Mouse (Mus musculus): ENCODE data around the gene Gdf10. TPM values are rescaled to one million over a fixed set of nuclear protein-coding genes. Genes with fewer than 3 reads are reported as not detected.

The Gdf10 gene
- polyA plus RNA-seq, 1 experiment: 12.3 TPM

- no peaks in the 10 kb centered on the region for H3K4me1 ChIP-seq (ENCODE audit: control insufficient read depth, insufficient read depth, insufficient read length)
- TF ChIP-seq POLR2A (IDR thresholded peaks at IDR 0.05; ENCODE audit: low read depth, low read length) (no peak), CTCF (IDR thresholded peaks at IDR 0.05; ENCODE audit: extremely low read depth, insufficient read depth, insufficient read length, insufficient replicate concordance) (no peak)
- no peak for DNase-seq (ENCODE audit: low read depth in 1 of 2, low spot score in 2 of 2)
- H3K36me3 ChIP-seq (ENCODE audit: control insufficient read depth, insufficient read depth, low read length): no peaks in the 10 kb centered on the region
- 79% methylated on average over 11 of the region's 11 CpGs for WGBS
- H3K4me3 ChIP-seq (ENCODE audit: extremely low read depth, insufficient read depth, insufficient read length): no peak overlapping the region
- no peak overlapping the region for H3K27ac ChIP-seq (ENCODE audit: insufficient read depth, low read length)
- no peaks in the 10 kb centered on the region for H3K27me3 ChIP-seq (ENCODE audit: control insufficient read depth, insufficient read depth, low read length)
These were observed 34.9 kb upstream of the Gdf10 start for GRCm38 (mm10) chr14:33888387-33889035.

- WGBS: 87% methylated on average over 3 of the region's 3 CpGs
- Histone ChIP-seq H3K27ac (ENCODE audit: insufficient read depth, low read length) (no peak overlapping the region), H3K36me3 (ENCODE audit: control insufficient read depth, insufficient read depth, low read length) (no peaks in the 10 kb centered on the region), H3K27me3 (ENCODE audit: control insufficient read depth, insufficient read depth, low read length) (no peaks in the 10 kb centered on the region), H3K4me1 (ENCODE audit: control insufficient read depth, insufficient read depth, insufficient read length) (no peaks in the 10 kb centered on the region), H3K4me3 (ENCODE audit: extremely low read depth, insufficient read depth, insufficient read length) (no peak overlapping the region)
- TF ChIP-seq POLR2A (IDR thresholded peaks at IDR 0.05; ENCODE audit: low read depth, low read length): no peak
- TF ChIP-seq CTCF (IDR thresholded peaks at IDR 0.05; ENCODE audit: extremely low read depth, insufficient read depth, insufficient read length, insufficient replicate concordance): no peak
- no peak for DNase-seq (ENCODE audit: low read depth in 1 of 2, low spot score in 2 of 2)
These were observed 33.4 kb upstream of the Gdf10 start for GRCm38 (mm10) chr14:33889971-33890370.

- Histone ChIP-seq H3K4me1 (ENCODE audit: control insufficient read depth, insufficient read depth, insufficient read length) (no peaks in the 10 kb centered on the region), H3K27ac (ENCODE audit: insufficient read depth, low read length) (no peak overlapping the region), H3K36me3 (ENCODE audit: control insufficient read depth, insufficient read depth, low read length) (no peaks in the 10 kb centered on the region), H3K27me3 (ENCODE audit: control insufficient read depth, insufficient read depth, low read length) (no peaks in the 10 kb centered on the region), H3K4me3 (ENCODE audit: extremely low read depth, insufficient read depth, insufficient read length) (no peak overlapping the region)
- 81% methylated on average over 3 of the region's 3 CpGs for WGBS
- TF ChIP-seq POLR2A (IDR thresholded peaks at IDR 0.05; ENCODE audit: low read depth, low read length) (no peak), CTCF (IDR thresholded peaks at IDR 0.05; ENCODE audit: extremely low read depth, insufficient read depth, insufficient read length, insufficient replicate concordance) (no peak)
- no peak for DNase-seq (ENCODE audit: low read depth in 1 of 2, low spot score in 2 of 2)
These were observed 31.9 kb upstream of the Gdf10 start for GRCm38 (mm10) chr14:33891507-33891906.

- no peaks in the 10 kb centered on the region for H3K27me3 ChIP-seq (ENCODE audit: control insufficient read depth, insufficient read depth, low read length)
- no peak overlapping the region for H3K4me3 ChIP-seq (ENCODE audit: extremely low read depth, insufficient read depth, insufficient read length)
- no peak overlapping the region for H3K27ac ChIP-seq (ENCODE audit: insufficient read depth, low read length)
- WGBS: 89% methylated on average over 5 of the region's 5 CpGs
- no peaks in the 10 kb centered on the region for H3K4me1 ChIP-seq (ENCODE audit: control insufficient read depth, insufficient read depth, insufficient read length)
- no peaks in the 10 kb centered on the region for H3K36me3 ChIP-seq (ENCODE audit: control insufficient read depth, insufficient read depth, low read length)
- no peak for DNase-seq (ENCODE audit: low read depth in 1 of 2, low spot score in 2 of 2)
- TF ChIP-seq CTCF (IDR thresholded peaks at IDR 0.05; ENCODE audit: extremely low read depth, insufficient read depth, insufficient read length, insufficient replicate concordance) (no peak), POLR2A (IDR thresholded peaks at IDR 0.05; ENCODE audit: low read depth, low read length) (no peak)
These were observed 27.6 kb upstream of the Gdf10 start for GRCm38 (mm10) chr14:33895777-33896176.

- 69% methylated on average over 9 of the region's 9 CpGs for WGBS
- no peak overlapping the region for H3K4me3 ChIP-seq (ENCODE audit: extremely low read depth, insufficient read depth, insufficient read length)
- TF ChIP-seq POLR2A (IDR thresholded peaks at IDR 0.05; ENCODE audit: low read depth, low read length) (no peak), CTCF (IDR thresholded peaks at IDR 0.05; ENCODE audit: extremely low read depth, insufficient read depth, insufficient read length, insufficient replicate concordance) (no peak)
These were observed 26.6 kb upstream of the Gdf10 start for GRCm38 (mm10) chr14:33896628-33897300.

GRCm38 (mm10) chr14:33902783-33903182, 20.6 kb upstream of the Gdf10 start:
- no peak for TF ChIP-seq POLR2A (IDR thresholded peaks at IDR 0.05; ENCODE audit: low read depth, low read length)
- TF ChIP-seq CTCF (IDR thresholded peaks at IDR 0.05; ENCODE audit: extremely low read depth, insufficient read depth, insufficient read length, insufficient replicate concordance): no peak
- H3K36me3 ChIP-seq (ENCODE audit: control insufficient read depth, insufficient read depth, low read length): no peaks in the 10 kb centered on the region
- 88% methylated on average over 4 of the region's 4 CpGs for WGBS

More at GRCm38 (mm10) chr14:33896628-33897300, 26.6 kb upstream of the Gdf10 start:
- H3K27ac ChIP-seq (ENCODE audit: insufficient read depth, low read length): no peak overlapping the region
- H3K4me1 ChIP-seq (ENCODE audit: control insufficient read depth, insufficient read depth, insufficient read length): no peaks in the 10 kb centered on the region
- H3K27me3 ChIP-seq (ENCODE audit: control insufficient read depth, insufficient read depth, low read length): no peaks in the 10 kb centered on the region
- no peak for DNase-seq (ENCODE audit: low read depth in 1 of 2, low spot score in 2 of 2)
- H3K36me3 ChIP-seq (ENCODE audit: control insufficient read depth, insufficient read depth, low read length): no peaks in the 10 kb centered on the region

GRCm38 (mm10) chr14:33903199-33903598, 20.2 kb upstream of the Gdf10 start:
- Histone ChIP-seq H3K4me1 (ENCODE audit: control insufficient read depth, insufficient read depth, insufficient read length) (no peaks in the 10 kb centered on the region), H3K36me3 (ENCODE audit: control insufficient read depth, insufficient read depth, low read length) (no peaks in the 10 kb centered on the region), H3K27ac (ENCODE audit: insufficient read depth, low read length) (no peak overlapping the region), H3K27me3 (ENCODE audit: control insufficient read depth, insufficient read depth, low read length) (no peaks in the 10 kb centered on the region), H3K4me3 (ENCODE audit: extremely low read depth, insufficient read depth, insufficient read length) (no peak overlapping the region)
- TF ChIP-seq CTCF (IDR thresholded peaks at IDR 0.05; ENCODE audit: extremely low read depth, insufficient read depth, insufficient read length, insufficient replicate concordance) (no peak), POLR2A (IDR thresholded peaks at IDR 0.05; ENCODE audit: low read depth, low read length) (no peak)
- WGBS: 79% methylated on average over 1 of the region's 1 CpGs
- no peak for DNase-seq (ENCODE audit: low read depth in 1 of 2, low spot score in 2 of 2)

More at GRCm38 (mm10) chr14:33902783-33903182, 20.6 kb upstream of the Gdf10 start:
- no peaks in the 10 kb centered on the region for H3K27me3 ChIP-seq (ENCODE audit: control insufficient read depth, insufficient read depth, low read length)
- no peaks in the 10 kb centered on the region for H3K4me1 ChIP-seq (ENCODE audit: control insufficient read depth, insufficient read depth, insufficient read length)
- no peak overlapping the region for H3K27ac ChIP-seq (ENCODE audit: insufficient read depth, low read length)
- no peak for DNase-seq (ENCODE audit: low read depth in 1 of 2, low spot score in 2 of 2)
- no peak overlapping the region for H3K4me3 ChIP-seq (ENCODE audit: extremely low read depth, insufficient read depth, insufficient read length)

Data from spleen, adult 2 months (tissue).